Mouse (Mus musculus) cerebellum, adult (tissue): ENCODE results near the gene Fbxo34.
"Not testable (repeated sequence)": the region's sequence is repeated elsewhere in the genome, so short reads cannot be mapped to it uniquely, and the experiment has no call there.

ENCODE experiments used
- ATAC-seq: cut with Nextera tagmentation; 2 replicates; pipeline ENCODE4 v1.9.2; 2017; ENCODE audit warnings: mild to moderate bottlenecking, moderate library complexity, mixed read lengths; ENCODE audit not compliant: insufficient number of reproducible peaks, low FRiP score, low TSS enrichment

The Fbxo34 gene

DNA sequence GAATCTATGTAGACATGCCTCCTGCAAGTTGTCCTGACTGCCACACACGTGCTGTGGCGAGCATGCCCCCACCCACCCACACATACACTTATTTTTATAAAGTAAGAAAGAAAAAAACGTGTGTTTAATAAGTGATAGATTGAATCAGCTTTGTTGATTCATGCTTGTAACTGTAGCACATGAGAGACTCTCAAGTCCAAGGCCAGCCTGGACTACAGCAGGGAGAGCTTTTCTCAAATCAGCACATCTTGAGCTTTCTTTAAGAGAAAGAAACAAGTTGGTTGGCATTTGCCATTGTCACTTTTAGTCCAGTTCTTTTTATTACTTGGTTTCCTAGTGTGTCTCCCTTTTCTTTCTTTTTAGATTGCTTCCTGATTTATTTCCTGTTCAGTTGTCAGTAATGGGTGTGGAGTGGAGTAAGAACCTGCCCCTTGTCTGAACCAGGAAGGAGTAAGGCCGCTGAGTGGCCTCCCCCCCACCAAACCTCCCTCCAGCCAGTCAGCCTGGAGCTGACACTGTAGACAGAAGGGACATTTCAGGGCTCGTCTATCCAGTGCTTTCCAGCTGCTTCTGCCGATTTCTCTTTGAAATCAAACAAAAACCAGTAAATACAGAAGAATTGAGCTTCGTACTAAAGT lies 64.7 kb downstream of the Fbxo34 start:
- ATAC-seq: no peak

DNA sequence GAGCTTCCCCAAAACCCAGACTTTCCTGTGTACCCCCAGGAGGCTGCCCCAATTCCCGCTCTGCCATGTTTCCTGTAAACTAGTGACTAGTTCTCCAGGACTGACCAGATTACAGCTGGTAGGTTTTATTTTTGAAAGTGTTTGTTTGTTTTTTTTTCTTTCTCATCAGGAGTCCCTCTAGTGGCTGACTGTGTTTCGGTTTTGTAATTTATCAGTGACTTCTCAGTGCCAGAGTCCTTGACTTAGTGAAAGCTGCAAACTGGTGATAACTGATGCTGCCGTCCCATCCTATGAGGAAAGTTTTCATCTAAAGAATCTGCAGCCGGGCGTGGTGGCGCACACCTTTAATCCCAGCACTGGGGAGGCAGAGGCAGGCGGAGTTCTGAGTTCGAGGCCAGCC lies 65.4 kb downstream of the Fbxo34 start:
- ATAC-seq: no peak

GRCm38 (mm10) chr14:47516755-47517154 lies 66.5 kb downstream of the Fbxo34 start:
- no peak for ATAC-seq

DNA sequence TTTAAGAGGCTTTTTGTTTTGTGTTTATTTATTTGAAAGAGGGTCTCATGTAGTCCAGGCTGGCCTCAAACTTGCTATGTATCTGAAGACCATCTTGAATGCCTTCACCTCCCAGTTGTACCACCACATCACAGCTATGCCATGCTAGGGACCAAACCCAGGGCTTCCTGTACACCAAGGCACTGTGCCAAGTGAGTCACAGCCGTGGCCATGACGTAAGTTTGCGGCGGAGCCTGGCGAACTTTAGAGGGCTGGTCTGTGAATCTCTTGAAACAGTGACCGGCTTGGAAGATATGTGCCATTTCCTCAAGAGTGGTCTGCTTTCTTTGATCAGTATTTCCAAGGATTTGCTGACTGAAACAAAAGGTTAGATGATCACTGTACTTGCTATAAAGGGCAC lies 68.4 kb downstream of the Fbxo34 start:
- ATAC-seq: no peak

GRCm38 (mm10) chr14:47520751-47521449 lies 70.7 kb downstream of the Fbxo34 start:
- ATAC-seq: no peak

GRCm38 (mm10) chr14:47521609-47522008 lies 71.4 kb downstream of the Fbxo34 start:
- ATAC-seq: no peak

- no peak for ATAC-seq
Observed at GRCm38 (mm10) chr14:47522301-47522700, 72.1 kb downstream of the Fbxo34 start.

DNA sequence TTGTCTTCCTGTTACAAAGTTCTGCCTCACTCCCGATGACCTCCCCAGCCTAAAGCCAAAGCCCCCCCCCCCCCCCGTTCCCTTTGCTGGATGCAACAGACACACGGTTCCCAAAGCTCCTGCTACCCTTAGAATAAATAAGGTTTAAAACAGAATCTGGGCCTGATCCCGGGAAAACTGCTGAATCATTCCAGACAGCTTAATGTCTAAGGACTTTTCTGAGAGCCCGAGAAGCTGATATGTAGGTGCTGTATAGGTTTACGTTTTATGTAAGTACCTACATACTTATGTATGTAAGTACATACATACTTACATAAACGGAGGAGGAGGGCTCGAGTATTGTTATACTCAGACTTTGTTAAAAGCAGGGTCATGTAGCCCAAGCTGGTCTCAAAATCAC lies 75.2 kb downstream of the Fbxo34 start:
- ATAC-seq: no peak

DNA sequence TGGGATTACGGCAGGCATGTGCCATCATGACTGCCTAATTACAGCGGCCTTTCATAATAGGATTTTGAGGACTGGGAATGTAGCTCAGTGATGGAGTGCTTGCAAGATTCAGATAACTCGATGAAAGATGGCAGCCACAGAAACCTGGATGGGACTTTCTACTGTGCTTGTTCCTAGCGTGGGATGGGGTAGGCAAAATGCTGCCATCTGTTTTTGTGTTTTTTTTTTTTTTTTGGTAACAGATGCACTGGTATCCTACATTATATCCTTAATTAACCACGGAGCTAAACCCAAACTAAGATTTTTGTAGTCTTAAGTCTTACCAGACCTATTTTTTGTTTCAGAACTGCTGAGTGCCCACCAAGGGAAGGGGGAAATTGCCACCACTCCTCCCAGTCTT lies 75.6 kb downstream of the Fbxo34 start:
- ATAC-seq: no peak

DNA sequence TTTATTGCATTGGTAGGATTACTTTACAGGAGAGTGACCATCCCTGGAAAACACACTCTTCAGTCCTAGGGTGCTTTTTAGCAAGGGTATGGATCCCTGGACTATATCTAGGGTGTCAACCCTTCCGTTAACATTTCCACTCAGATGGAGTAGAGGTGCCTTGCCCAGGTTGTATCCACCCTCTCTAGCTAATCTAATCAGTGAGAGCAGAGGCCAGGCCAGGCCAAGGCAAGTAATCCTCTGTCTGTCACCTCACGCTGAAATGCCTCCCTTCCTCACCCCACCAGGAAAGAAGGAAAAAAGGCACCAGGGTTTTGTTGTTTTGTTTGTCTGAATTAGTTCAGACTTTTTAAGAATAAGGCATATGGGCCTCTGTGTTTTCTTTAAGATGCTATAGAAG lies 77.6 kb downstream of the Fbxo34 start:
- ATAC-seq: no peak

- no peak for ATAC-seq
Observed at GRCm38 (mm10) chr14:47528293-47528692, 78.1 kb downstream of the Fbxo34 start.

DNA sequence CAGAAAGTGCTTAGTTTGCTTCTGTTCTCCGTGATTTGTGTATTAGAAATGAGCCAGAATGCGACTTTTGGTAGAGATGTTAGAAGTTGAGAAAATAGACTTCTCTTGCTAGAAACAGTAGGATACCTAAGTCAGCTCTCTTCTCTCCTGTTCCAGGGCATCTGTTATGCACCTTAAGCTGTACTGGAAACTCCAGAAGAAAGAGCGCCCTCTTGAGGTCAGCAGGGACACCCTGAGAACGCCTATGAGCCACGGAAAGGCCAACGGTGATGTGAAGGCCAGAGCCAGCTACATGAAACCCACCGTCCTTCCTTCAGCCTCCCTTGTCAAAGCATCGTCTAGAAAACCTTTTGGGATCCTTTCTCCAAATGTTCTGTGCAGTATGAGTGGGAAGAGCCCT lies 78.8 kb downstream of the Fbxo34 start:
- ATAC-seq: peak; percentile 71

DNA sequence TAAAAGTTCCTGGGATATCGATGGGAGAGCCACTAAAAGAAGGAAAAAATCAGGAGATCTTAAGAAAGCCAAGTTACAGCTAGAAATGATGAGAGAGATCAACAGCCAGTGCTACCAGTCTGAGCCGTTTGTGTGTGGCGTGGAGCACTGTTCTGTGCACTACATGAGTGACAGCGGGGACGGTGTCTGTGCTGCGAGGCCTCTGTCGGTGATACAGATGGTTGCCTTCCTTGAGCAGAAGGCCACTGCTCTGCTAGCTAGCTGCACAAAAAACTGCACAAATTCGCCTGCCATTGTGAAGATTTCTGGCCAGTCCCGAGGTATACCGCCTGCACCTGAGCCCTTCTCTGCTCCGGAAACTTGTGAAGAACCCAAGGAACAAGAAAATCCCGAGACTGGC lies 79.4 kb downstream of the Fbxo34 start:
- ATAC-seq: not testable (repeated sequence)

DNA sequence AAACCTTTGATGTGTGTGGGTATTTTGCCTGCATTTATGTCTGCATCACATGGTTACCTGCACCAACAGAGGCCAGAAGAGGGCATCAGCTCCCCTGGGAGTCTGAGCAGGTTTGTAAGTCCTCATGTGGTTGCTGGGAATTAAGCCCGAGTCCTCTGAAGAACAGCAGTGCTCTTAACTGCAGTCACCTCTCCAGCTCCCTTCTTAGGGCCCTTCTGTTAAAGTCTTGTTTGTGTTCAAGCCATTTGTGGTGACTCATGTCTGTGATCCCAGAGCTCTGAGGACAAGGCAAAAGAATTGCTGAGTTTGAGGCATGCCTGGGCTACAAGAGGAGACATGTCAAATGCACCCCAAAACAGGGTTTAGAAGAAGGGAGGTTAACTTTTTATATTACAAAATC lies 82.3 kb downstream of the Fbxo34 start:
- ATAC-seq: no peak

DNA sequence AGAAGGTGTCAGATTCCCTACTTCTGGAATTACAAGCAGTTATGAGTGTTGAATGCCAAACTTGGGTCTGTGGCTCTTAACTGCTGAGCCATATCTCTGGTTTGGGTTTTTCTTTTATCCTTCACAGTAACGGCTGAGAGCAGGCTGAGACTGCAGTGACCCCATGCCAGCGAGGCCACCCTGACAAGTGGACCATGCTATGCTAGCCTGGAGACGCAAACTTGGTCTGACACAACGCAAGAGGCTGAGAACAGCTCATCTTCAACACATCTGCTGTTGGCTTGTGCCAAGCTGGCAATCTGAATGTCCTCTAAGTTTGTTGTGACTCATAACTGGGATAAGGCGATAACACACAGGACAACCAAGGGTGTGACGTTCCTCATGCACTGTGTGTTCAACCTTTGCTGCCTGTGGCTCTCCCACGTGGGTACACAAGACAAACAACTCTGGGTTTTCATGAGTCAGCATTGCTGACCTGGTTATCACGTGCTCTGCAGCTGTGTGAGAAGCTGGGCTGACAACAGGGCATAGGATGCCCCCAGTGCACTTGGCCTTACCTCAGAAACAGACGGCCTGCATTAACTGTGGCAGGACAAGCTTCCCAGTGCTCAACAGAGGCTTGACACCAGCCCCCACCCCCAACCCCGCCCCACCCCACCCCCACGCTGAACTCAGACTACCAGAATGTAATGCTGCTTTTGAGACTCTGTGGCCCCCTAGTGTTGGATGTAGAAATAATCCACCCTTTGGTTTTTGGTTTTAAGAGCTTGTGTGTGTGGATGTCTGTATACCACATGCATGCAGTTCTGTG lies 83.3 kb downstream of the Fbxo34 start:
- ATAC-seq: peak; percentile 16; the same call in 1 of the 2 replicates

DNA sequence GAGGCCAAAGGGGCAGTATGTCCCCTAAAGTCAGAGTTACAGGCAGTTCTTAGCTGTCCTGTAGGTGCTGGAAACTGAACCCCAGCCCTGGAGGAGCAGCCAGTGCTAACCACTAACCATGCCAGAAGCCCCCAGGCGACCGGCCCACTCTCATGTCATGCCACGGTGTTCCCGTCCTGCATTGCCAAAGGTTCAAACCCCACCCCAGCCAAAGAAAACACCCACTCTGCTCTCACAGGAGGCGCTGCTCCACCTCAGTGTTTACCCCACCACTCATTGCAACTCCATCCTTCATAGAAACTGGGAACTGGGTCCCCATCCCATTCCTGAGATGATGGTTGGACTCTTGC lies 83.9 kb downstream of the Fbxo34 start:
- no peak for ATAC-seq

DNA sequence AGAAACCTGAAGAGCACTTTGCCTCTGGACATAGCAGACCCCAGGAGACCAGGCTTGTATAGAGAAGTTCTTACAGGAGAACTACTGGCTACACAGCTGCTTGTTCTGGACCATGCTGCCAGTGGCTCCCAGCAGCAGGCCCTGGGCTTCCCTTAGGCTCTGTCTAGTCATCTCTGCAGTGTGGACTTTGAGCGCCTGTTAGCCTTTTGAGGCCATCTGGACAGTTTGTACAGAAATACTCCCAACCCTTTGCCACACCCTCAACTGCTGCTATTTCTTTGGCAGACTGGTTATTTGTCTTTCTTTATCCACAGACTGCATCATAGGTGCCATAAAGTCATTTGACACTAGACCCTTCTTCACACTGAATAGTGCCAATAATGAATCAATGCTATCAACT lies 84.9 kb downstream of the Fbxo34 start:
- ATAC-seq: no peak

DNA sequence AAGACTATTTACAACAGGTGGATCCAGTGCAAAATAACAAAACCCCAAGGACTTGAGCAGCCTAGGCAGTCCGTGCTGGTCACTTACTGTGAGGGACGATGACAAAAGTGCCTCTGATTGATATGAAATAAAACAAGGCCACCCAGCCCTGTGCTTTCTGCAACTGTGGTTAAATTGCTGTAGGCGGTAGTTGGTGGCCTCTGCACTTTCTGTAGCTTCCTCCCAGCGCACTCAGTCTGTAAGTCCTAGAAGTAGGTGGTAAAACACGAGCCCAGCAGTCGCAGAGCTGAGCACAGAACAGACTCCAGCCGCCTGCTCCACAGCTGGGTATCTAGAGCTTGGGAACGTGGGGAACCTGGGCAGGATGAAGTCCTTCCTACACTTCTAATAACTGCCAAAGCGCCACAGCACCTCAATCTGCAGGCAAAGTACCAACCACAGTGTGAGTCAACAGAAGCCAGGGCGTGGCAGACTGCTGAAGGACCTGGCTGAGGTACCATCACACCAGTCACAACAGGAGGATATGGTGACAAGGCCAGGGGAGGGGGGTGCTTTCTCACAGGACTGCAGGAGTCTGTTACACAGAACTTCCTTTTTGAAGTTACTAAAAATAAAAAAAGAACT lies 91.2 kb downstream of the Fbxo34 start:
- ATAC-seq: no peak

GRCm38 (mm10) chr14:47542283-47542682 lies 92.1 kb downstream of the Fbxo34 start:
- no peak for ATAC-seq

GRCm38 (mm10) chr14:47544286-47544685 lies 94.1 kb downstream of the Fbxo34 start:
- ATAC-seq: no peak

GRCm38 (mm10) chr14:47544877-47545276 lies 94.7 kb downstream of the Fbxo34 start:
- ATAC-seq: no peak
